Mouse (Mus musculus): ENCODE results near the gene Syt7. TPM values are rescaled to one million over a fixed set of nuclear protein-coding genes. Genes with fewer than 3 reads are reported as not detected.

Gene Syt7
- polyA plus RNA-seq, 1 experiment, result 4.1 TPM

DNA sequence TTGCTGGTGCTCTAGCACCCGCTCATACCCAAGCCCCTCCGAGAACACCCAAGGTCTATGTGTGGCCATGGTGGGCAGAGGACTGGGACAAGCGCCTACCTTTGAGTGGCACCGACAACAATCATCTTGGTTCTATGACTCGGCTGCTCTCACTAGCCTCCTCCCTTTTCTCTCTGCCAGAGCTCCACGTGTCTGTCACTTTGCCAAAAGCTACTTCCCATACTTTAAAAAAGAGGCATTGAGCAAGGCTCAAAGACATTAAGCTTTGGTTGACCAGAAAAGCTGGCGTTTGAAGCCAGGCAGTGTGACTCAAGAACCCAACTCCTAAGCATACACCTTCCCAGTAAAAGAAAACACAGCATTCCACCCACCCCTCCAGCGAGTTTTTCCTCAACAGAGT, 69.2 kb downstream of the Syt7 start:
- TF ChIP-seq EP300 (IDR thresholded peaks at IDR 0.05; ENCODE audit: insufficient read depth, low read depth, low read length) (no peak), CTCF (IDR thresholded peaks at IDR 0.05; ENCODE audit: low read depth, low read length) (no peak), POLR2A (IDR thresholded peaks at IDR 0.05; ENCODE audit: insufficient read depth, low read length) (no peak)
- no peaks in the 10 kb centered on the region for H3K9me3 ChIP-seq (replicated peaks; ENCODE audit: control insufficient read depth, insufficient read depth, low read length, poor library complexity, severe bottlenecking)
- no peaks in the 10 kb centered on the region for H3K4me1 ChIP-seq (ENCODE audit: control insufficient read depth, insufficient read depth, low read length)
- H3K4me3 ChIP-seq (ENCODE audit: low read depth, low read length), result peak overlapping the region; percentile 38; the same call in 1 of the 2 replicates
- peak overlapping the region; percentile 54; the same call in 1 of the 2 replicates for H3K9ac ChIP-seq (ENCODE audit: low read depth, poor library complexity, severe bottlenecking)
- H3K27me3 ChIP-seq (ENCODE audit: control insufficient read depth, insufficient read depth, low read length, poor library complexity, severe bottlenecking), result peaks cover 6% of the 10 kb centered on the region
- no peak overlapping the region for H3K27ac ChIP-seq (ENCODE audit: insufficient read depth, low read length)
- no peaks in the 10 kb centered on the region for H3K36me3 ChIP-seq (ENCODE audit: control insufficient read depth, insufficient read depth, low read length, poor library complexity, severe bottlenecking)

DNA sequence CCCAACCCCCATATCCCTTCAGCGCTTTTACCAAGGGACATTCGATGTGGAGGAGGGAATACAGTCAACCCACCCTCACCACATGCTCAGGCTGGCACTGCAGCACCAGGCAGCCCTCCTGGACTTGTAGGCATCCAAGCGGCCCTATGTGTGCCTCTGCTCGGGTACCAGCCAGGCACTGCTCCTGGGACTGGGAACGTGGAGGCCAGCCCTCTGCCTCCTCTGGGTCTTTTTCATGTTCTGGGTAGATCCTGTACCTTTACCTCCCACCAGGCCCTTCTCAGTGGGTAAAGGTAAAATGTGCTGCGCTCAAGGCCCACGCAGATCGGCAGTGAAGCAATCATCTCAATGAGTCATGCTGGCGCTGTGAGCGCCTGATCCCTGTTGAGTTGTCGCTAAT, 71.0 kb downstream of the Syt7 start:
- Histone ChIP-seq H3K4me3 (ENCODE audit: low read depth, low read length) (no peak overlapping the region), H3K27me3 (ENCODE audit: control insufficient read depth, insufficient read depth, low read length, poor library complexity, severe bottlenecking) (peaks cover 6% of the 10 kb centered on the region), H3K27ac (ENCODE audit: insufficient read depth, low read length) (no peak overlapping the region), H3K9ac (ENCODE audit: low read depth, poor library complexity, severe bottlenecking) (no peak overlapping the region), H3K36me3 (ENCODE audit: control insufficient read depth, insufficient read depth, low read length, poor library complexity, severe bottlenecking) (no peaks in the 10 kb centered on the region), H3K4me1 (ENCODE audit: control insufficient read depth, insufficient read depth, low read length) (no peaks in the 10 kb centered on the region), H3K9me3 (replicated peaks; ENCODE audit: control insufficient read depth, insufficient read depth, low read length, poor library complexity, severe bottlenecking) (no peaks in the 10 kb centered on the region)
- no peak for TF ChIP-seq CTCF (IDR thresholded peaks at IDR 0.05; ENCODE audit: low read depth, low read length)
- TF ChIP-seq POLR2A (IDR thresholded peaks at IDR 0.05; ENCODE audit: insufficient read depth, low read length), result no peak
- TF ChIP-seq EP300 (IDR thresholded peaks at IDR 0.05; ENCODE audit: insufficient read depth, low read depth, low read length), result no peak

DNA sequence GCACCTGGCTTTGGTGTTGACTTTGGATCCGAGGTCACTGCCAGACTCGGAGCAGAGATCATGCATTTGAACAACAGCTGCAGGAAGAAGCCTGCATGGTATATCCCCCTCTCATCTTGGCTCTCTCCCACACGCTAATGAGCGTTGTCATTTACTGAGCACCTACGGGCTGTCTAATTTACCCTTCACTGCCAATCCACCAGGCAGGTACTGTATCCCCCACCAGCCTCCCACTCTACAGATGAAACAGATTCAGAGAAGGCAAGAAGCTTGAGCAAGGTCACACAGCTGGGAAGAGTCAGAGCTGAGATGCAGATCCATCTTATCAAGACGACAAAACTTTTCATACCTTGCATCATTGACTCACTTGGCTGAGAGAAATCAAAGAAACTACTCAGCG, 72.7 kb downstream of the Syt7 start:
- Histone ChIP-seq H3K9me3 (replicated peaks; ENCODE audit: control insufficient read depth, insufficient read depth, low read length, poor library complexity, severe bottlenecking) (no peaks in the 10 kb centered on the region), H3K4me1 (ENCODE audit: control insufficient read depth, insufficient read depth, low read length) (no peaks in the 10 kb centered on the region), H3K9ac (ENCODE audit: low read depth, poor library complexity, severe bottlenecking) (no peak overlapping the region), H3K27ac (ENCODE audit: insufficient read depth, low read length) (no peak overlapping the region), H3K4me3 (ENCODE audit: low read depth, low read length) (no peak overlapping the region), H3K27me3 (ENCODE audit: control insufficient read depth, insufficient read depth, low read length, poor library complexity, severe bottlenecking) (peaks cover 6% of the 10 kb centered on the region), H3K36me3 (ENCODE audit: control insufficient read depth, insufficient read depth, low read length, poor library complexity, severe bottlenecking) (no peaks in the 10 kb centered on the region)
- no peak for TF ChIP-seq CTCF (IDR thresholded peaks at IDR 0.05; ENCODE audit: low read depth, low read length)
- TF ChIP-seq POLR2A (IDR thresholded peaks at IDR 0.05; ENCODE audit: insufficient read depth, low read length), result no peak
- TF ChIP-seq EP300 (IDR thresholded peaks at IDR 0.05; ENCODE audit: insufficient read depth, low read depth, low read length), result no peak

DNA sequence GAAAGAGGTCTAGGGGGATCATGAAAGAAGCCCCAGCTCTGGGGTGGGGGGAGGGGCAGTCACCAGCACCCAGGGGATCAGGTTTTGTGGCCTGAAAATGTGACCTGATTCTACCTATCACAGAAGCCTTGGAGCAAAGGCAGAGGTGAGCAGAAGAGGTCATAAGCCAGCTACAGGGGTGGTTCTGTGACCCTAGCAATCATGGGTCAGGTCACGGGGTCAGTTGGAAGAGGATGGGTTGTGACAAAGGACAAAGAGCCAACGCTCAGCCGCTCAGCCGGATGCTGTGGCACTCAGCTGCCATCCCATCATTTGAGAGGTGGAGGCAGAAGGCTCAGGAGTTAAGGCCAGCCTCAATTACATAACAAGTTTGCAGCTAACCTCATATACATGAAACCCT, 75.5 kb downstream of the Syt7 start:
- Histone ChIP-seq H3K36me3 (ENCODE audit: control insufficient read depth, insufficient read depth, low read length, poor library complexity, severe bottlenecking) (no peaks in the 10 kb centered on the region), H3K27ac (ENCODE audit: insufficient read depth, low read length) (no peak overlapping the region), H3K4me1 (ENCODE audit: control insufficient read depth, insufficient read depth, low read length) (no peaks in the 10 kb centered on the region), H3K9ac (ENCODE audit: low read depth, poor library complexity, severe bottlenecking) (no peak overlapping the region), H3K27me3 (ENCODE audit: control insufficient read depth, insufficient read depth, low read length, poor library complexity, severe bottlenecking) (no peaks in the 10 kb centered on the region), H3K4me3 (ENCODE audit: low read depth, low read length) (no peak overlapping the region), H3K9me3 (replicated peaks; ENCODE audit: control insufficient read depth, insufficient read depth, low read length, poor library complexity, severe bottlenecking) (no peaks in the 10 kb centered on the region)
- TF ChIP-seq POLR2A (IDR thresholded peaks at IDR 0.05; ENCODE audit: insufficient read depth, low read length), result no peak
- no peak for TF ChIP-seq CTCF (IDR thresholded peaks at IDR 0.05; ENCODE audit: low read depth, low read length)
- TF ChIP-seq EP300 (IDR thresholded peaks at IDR 0.05; ENCODE audit: insufficient read depth, low read depth, low read length), result no peak

DNA sequence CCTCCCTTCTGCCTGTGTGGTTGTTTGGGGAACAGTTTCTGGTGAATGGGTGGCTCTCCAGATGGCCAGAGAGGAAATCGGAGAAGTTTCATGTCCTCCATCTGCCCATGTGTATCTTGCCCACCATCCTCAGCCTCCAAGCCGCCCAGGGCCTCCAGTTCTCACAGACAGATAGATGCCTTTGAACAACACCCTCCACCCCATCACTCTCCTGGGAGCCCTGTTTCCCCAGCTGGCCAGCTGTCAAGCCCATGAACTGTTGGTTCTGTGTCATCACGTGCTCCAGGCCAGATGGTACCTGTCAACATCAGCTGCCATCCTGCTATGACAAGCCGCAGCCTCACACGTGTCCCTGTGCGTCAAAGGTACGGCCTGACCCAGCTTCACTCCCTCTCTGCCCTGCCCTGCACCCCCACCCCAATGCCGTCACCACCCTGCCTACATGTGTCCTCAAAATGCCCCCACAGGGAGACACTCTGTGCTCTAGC, 80.3 kb downstream of the Syt7 start:
- H3K9ac ChIP-seq (ENCODE audit: low read depth, poor library complexity, severe bottlenecking), result no peak overlapping the region
- H3K27ac ChIP-seq (ENCODE audit: insufficient read depth, low read length), result no peak overlapping the region
- no peaks in the 10 kb centered on the region for H3K9me3 ChIP-seq (replicated peaks; ENCODE audit: control insufficient read depth, insufficient read depth, low read length, poor library complexity, severe bottlenecking)
- H3K4me3 ChIP-seq (ENCODE audit: low read depth, low read length), result no peak overlapping the region
- no peaks in the 10 kb centered on the region for H3K27me3 ChIP-seq (ENCODE audit: control insufficient read depth, insufficient read depth, low read length, poor library complexity, severe bottlenecking)
- no peaks in the 10 kb centered on the region for H3K36me3 ChIP-seq (ENCODE audit: control insufficient read depth, insufficient read depth, low read length, poor library complexity, severe bottlenecking)
- TF ChIP-seq EP300 (IDR thresholded peaks at IDR 0.05; ENCODE audit: insufficient read depth, low read depth, low read length) (no peak), CTCF (IDR thresholded peaks at IDR 0.05; ENCODE audit: low read depth, low read length) (no peak), POLR2A (IDR thresholded peaks at IDR 0.05; ENCODE audit: insufficient read depth, low read length) (no peak)
- no peaks in the 10 kb centered on the region for H3K4me1 ChIP-seq (ENCODE audit: control insufficient read depth, insufficient read depth, low read length)

DNA sequence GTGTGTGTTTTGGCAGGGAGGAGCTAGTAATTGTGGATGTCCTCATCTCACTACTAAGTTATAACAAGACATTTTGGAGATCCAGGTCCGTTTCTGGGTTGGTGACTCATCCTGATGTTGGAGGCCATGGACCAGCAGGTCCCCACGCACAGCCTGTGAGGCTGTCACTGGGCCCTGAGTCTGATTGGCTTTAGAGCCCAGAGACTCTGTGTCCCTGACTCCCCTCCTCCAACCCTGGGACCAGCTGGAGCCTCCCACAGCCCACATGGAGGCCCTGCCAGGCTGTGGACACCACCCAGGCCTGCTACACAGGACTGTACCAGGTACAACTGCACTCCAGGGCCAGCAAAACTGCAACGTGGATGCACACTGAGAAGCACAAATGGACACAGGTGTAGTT, 84.1 kb downstream of the Syt7 start:
- Histone ChIP-seq H3K9me3 (replicated peaks; ENCODE audit: control insufficient read depth, insufficient read depth, low read length, poor library complexity, severe bottlenecking) (no peaks in the 10 kb centered on the region), H3K4me3 (ENCODE audit: low read depth, low read length) (no peak overlapping the region), H3K4me1 (ENCODE audit: control insufficient read depth, insufficient read depth, low read length) (no peaks in the 10 kb centered on the region), H3K27me3 (ENCODE audit: control insufficient read depth, insufficient read depth, low read length, poor library complexity, severe bottlenecking) (no peaks in the 10 kb centered on the region), H3K36me3 (ENCODE audit: control insufficient read depth, insufficient read depth, low read length, poor library complexity, severe bottlenecking) (no peaks in the 10 kb centered on the region), H3K9ac (ENCODE audit: low read depth, poor library complexity, severe bottlenecking) (no peak overlapping the region), H3K27ac (ENCODE audit: insufficient read depth, low read length) (no peak overlapping the region)
- TF ChIP-seq EP300 (IDR thresholded peaks at IDR 0.05; ENCODE audit: insufficient read depth, low read depth, low read length), result no peak
- no peak for TF ChIP-seq POLR2A (IDR thresholded peaks at IDR 0.05; ENCODE audit: insufficient read depth, low read length)
- TF ChIP-seq CTCF (IDR thresholded peaks at IDR 0.05; ENCODE audit: low read depth, low read length), result no peak
